In the genomic region with DNA sequence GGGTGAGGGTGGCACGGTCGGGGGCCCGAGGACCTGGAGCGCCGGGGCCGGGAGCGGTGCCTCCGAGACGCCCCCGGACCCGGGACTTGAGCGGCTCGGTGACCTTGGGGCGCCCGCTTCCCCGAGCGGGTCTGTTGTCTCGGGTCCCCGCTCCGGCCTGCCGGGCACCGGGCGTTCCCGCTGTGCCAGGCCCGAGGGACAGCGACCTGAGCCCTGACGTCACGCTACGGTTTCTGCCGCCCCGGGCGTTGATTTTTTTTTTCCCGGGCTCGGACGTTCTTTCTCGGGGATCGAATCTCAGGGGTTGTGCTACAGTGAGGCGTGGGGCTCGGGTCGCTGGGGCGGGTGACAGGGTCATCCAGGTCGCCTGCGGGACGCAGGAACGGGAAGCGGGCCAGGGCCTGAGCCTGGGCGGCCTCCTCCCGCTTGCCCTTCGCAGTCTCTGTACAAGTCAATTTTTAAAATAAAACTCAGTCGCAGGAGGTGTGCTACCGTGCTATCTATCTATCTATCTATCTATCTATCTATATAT, we compare ENCODE assay signal across 8 mouse cellular contexts. TPM values are rescaled to one million over a fixed set of nuclear protein-coding genes. Genes with fewer than 3 reads are reported as not detected.
DNase-seq lines count a peak whose midpoint lies in the region; ATAC-seq and TF ChIP-seq lines count a peak whose summit lies in the region.

A gene (minus strand): TSS at position 200 of the 532 bp plus-strand sequence.

- under 1% methylated on average over 51 of the region's 51 CpGs for WGBS in forebrain, embryonic 15.5 days
- WGBS in hindbrain, embryonic 12.5 days = under 1% methylated on average over 50 of the region's 51 CpGs
- under 1% methylated on average over 51 of the region's 51 CpGs for WGBS in liver, embryonic 11.5 days

- no peaks in the 10 kb centered on the region for H3K9me3 ChIP-seq in forebrain, embryonic 15.5 days
- no peaks in the 10 kb centered on the region for H3K9me3 ChIP-seq in hindbrain, embryonic 12.5 days (replicated peaks)
- H3K9me3 ChIP-seq in liver, embryonic 11.5 days (ENCODE audit: control insufficient read depth, low read length) = no peaks in the 10 kb centered on the region

- no peaks in the 10 kb centered on the region for H3K27me3 ChIP-seq in forebrain, embryonic 15.5 days
- no peaks in the 10 kb centered on the region for H3K27me3 ChIP-seq in hindbrain, embryonic 12.5 days
- no peaks in the 10 kb centered on the region for H3K27me3 ChIP-seq in liver, embryonic 11.5 days (replicated peaks; ENCODE audit: control insufficient read depth, insufficient read depth, low read length)

- H3K27ac ChIP-seq in layer of hippocampus, adult 2 months = peak within 1 kb of the TSS; percentile 97
- peak within 1 kb of the TSS; percentile 82 for H3K27ac ChIP-seq in forebrain, embryonic 15.5 days (replicated peaks)
- peak within 1 kb of the TSS; percentile 86 for H3K27ac ChIP-seq in hindbrain, embryonic 12.5 days
- peak within 1 kb of the TSS; percentile 72 for H3K27ac ChIP-seq in liver, embryonic 11.5 days (ENCODE audit: low read depth, low read length)

- ATAC-seq in forebrain, embryonic 15.5 days (replicated peaks) = no peak
- peak; percentile 68 for ATAC-seq in hindbrain, embryonic 12.5 days (ENCODE audit: low FRiP score)
- ATAC-seq in liver, embryonic 11.5 days (replicated peaks; ENCODE audit: low FRiP score) = peak; percentile 55
- no peak for ATAC-seq in neutrophil, adult 5-6 weeks (ENCODE audit: extremely low read depth, insufficient number of reproducible peaks, low FRiP score, poor library complexity, severe bottlenecking)

- H3K4me2 ChIP-seq in forebrain, embryonic 15.5 days (replicated peaks) = peak within 1 kb of the TSS; percentile 93
- H3K4me2 ChIP-seq in hindbrain, embryonic 12.5 days (replicated peaks) = peak within 1 kb of the TSS; percentile 91
- H3K4me2 ChIP-seq in liver, embryonic 11.5 days = peak within 1 kb of the TSS; percentile 81

- peak within 1 kb of the TSS; percentile 87 for H3K9ac ChIP-seq in forebrain, embryonic 15.5 days (replicated peaks)
- H3K9ac ChIP-seq in hindbrain, embryonic 12.5 days = peak within 1 kb of the TSS; percentile 95
- peak within 1 kb of the TSS; percentile 90 for H3K9ac ChIP-seq in liver, embryonic 11.5 days (ENCODE audit: low read depth, low read length)

- H3K4me3 ChIP-seq in layer of hippocampus, adult 2 months = peak within 1 kb of the TSS; percentile 100
- H3K4me3 ChIP-seq in forebrain, embryonic 15.5 days = peak within 1 kb of the TSS; percentile 97
- peak within 1 kb of the TSS; percentile 75 for H3K4me3 ChIP-seq in hindbrain, embryonic 12.5 days
- peak within 1 kb of the TSS; percentile 75 for H3K4me3 ChIP-seq in liver, embryonic 11.5 days (ENCODE audit: low read depth, low read length)

- TF ChIP-seq CTCF in layer of hippocampus, adult 2 months (conservative IDR thresholded peaks at IDR 0.05) = no peak

- H3K36me3 ChIP-seq in forebrain, embryonic 15.5 days = peaks cover 33% of the 10 kb centered on the region
- peaks cover 41% of the 10 kb centered on the region for H3K36me3 ChIP-seq in hindbrain, embryonic 12.5 days
- peaks cover 30% of the 10 kb centered on the region for H3K36me3 ChIP-seq in liver, embryonic 11.5 days (ENCODE audit: control insufficient read depth, insufficient read depth, low read length)

- no peak for DNase-seq in layer of hippocampus, adult 2 months (ENCODE audit: low spot score in 2 of 2)
- DNase-seq in layer of hippocampus, adult 11-12 months (ENCODE audit: low spot score) = no peak
- no peak for DNase-seq in adrenal gland, adult 8-10 months
- no peak for DNase-seq in liver, embryonic 11.5 days (ENCODE audit: low spot score)
- DNase-seq in cerebellum, adult 18-20 months = no peak

- peaks cover 47% of the 10 kb centered on the region for H3K4me1 ChIP-seq in forebrain, embryonic 15.5 days
- H3K4me1 ChIP-seq in hindbrain, embryonic 12.5 days = peaks cover 46% of the 10 kb centered on the region
- peaks cover 40% of the 10 kb centered on the region for H3K4me1 ChIP-seq in liver, embryonic 11.5 days (replicated peaks; ENCODE audit: control insufficient read depth, insufficient read depth, low read length)

RNA-seq across cellular contexts. Expression of the gene that starts here (rescaled TPM):
- total RNA-seq in layer of hippocampus, adult 2 months (2021) = 10 to 100 TPM; 74.1 to 85.4 TPM
- 100 to 1,000 TPM in 2 of 4 experiments, 10 to 100 TPM in 2; 80.9 to 130 (median 112) TPM for total RNA-seq in adrenal gland, adult 8-10 months (2022)
- 168 and 178 TPM in 2 replicates for polyA plus RNA-seq in forebrain, embryonic 15.5 days (2015; fragmentation: Nextera tagmentation; extraction: Ambion mirVana)
- 181 and 194 TPM in 2 replicates for polyA plus RNA-seq in hindbrain, embryonic 12.5 days (2016; fragmentation: Nextera tagmentation; extraction: Ambion mirVana)
- polyA plus RNA-seq in liver, embryonic 11.5 days (2014; fragmentation: Nextera tagmentation; extraction: Ambion mirVana) = 265 and 295 TPM in 2 replicates
- total RNA-seq in neutrophil, adult 5-6 weeks (2017) = 17.9 and 21.1 TPM in 2 replicates

Comparison
In these comparisons a context has a peak if more than half of its experiments do, and no peak if none do; other contexts are left out.
1. ATAC-seq: peak in hindbrain, embryonic 12.5 days (single experiment) and liver, embryonic 11.5 days (single experiment); none in forebrain, embryonic 15.5 days (single experiment) and neutrophil, adult 5-6 weeks (single experiment).
2. Peak in every context shown above with its lines, with median percentiles within 50 percentile points of each other: H3K27ac ChIP-seq, H3K4me3 ChIP-seq, H3K4me2 ChIP-seq and H3K9ac ChIP-seq.